Mouse (Mus musculus) small intestine, adult 2 months (tissue): ENCODE data around the gene Ccr8. TPM values are rescaled to one million over a fixed set of nuclear protein-coding genes. Genes with fewer than 3 reads are reported as not detected.
"Not testable (repeated sequence)": the region's sequence is repeated elsewhere in the genome, so short reads cannot be mapped to it uniquely, and the experiment has no call there.

ENCODE experiments used
- H3K27ac ChIP-seq: fragments of 200-500 bp; 2 replicates; pipeline ENCODE4 v1.5.1; 2012; ENCODE audit warnings: low read depth, low read length, control low read depth, inconsistent platforms; ENCODE audit not compliant: insufficient read depth
- H3K27me3 ChIP-seq: fragments of 200-500 bp; 2 replicates; pipeline ENCODE4 v1.6.1; 2012; ENCODE audit warnings: mild to moderate bottlenecking, moderate library complexity, low read length, inconsistent platforms; ENCODE audit not compliant: control insufficient read depth, insufficient read depth
- H3K36me3 ChIP-seq: fragments of 200-500 bp; 2 replicates; pipeline ENCODE4 v1.6.1; 2012; ENCODE audit warnings: mild to moderate bottlenecking, low read length, control low read depth, inconsistent platforms; ENCODE audit not compliant: control insufficient read depth, insufficient read depth
- H3K4me1 ChIP-seq: fragments of 200-500 bp; 2 replicates; pipeline ENCODE4 v1.6.1; 2012; ENCODE audit warnings: low read length, inconsistent platforms, mixed read lengths; ENCODE audit not compliant: control insufficient read depth, insufficient read depth, insufficient read length
- H3K4me3 ChIP-seq: fragments of 200-500 bp; 2 replicates; pipeline ENCODE4 v1.5.1; 2012; ENCODE audit warnings: low read depth, mild to moderate bottlenecking, control low read depth, inconsistent platforms, low read length, moderate library complexity
- CTCF ChIP-seq: fragments of 200-500 bp; IDR thresholded peaks from 2 replicates; pipeline ENCODE4 v1.5.1; 2012; ENCODE audit warnings: low read depth, mild to moderate bottlenecking, control low read depth, inconsistent platforms, low read length, moderate library complexity, mixed read lengths; ENCODE audit not compliant: insufficient replicate concordance, insufficient read length; ENCODE audit errors: extremely low read depth
- POLR2A ChIP-seq: fragments of 200-500 bp; IDR thresholded peaks from 2 replicates; pipeline ENCODE4 v1.6.1; 2012; ENCODE audit warnings: low read depth, mild to moderate bottlenecking, control low read depth, inconsistent platforms, low read length, moderate library complexity
- WGBS: fragments of 180-500 bp; shearing (Covaris S2); methylation state at CpG from one replicate; pipeline ENCODE4 v1.1.7; 2018; 5-methylcytosine and 5-hydroxymethylcytosine counted together
- polyA plus RNA-seq: library from polyadenylated mRNA; depleted of rRNA; stranded (reverse); fragments of >200 nt; gene quantifications from 2 replicates; pipeline ENCODE4 v1.2.3, GENCODE M21; 2012

Ccr8 gene
- polyA plus RNA-seq, 1 experiment: 0.25 TPM

GRCm38 (mm10) chr9:120089125-120089524 lies 2.8 kb upstream of the Ccr8 start:
- WGBS: 87% methylated on average over 7 of the region's 7 CpGs
- no peak for TF ChIP-seq POLR2A
- TF ChIP-seq CTCF: no peak
- H3K27ac ChIP-seq: no peak overlapping the region

GRCm38 (mm10) chr9:120091086-120091485 lies 828 bp upstream of the Ccr8 start:
- TF ChIP-seq CTCF (no peak), POLR2A (no peak)
- Histone ChIP-seq H3K4me3 (no peak overlapping the region), H3K27ac (no peak overlapping the region), H3K27me3 (no peaks in the 10 kb centered on the region), H3K4me1 (no peaks in the 10 kb centered on the region), H3K36me3 (no peaks in the 10 kb centered on the region)
- 84% methylated on average over 10 of the region's 10 CpGs for WGBS

More at GRCm38 (mm10) chr9:120089125-120089524, 2.8 kb upstream of the Ccr8 start:
- no peak overlapping the region for H3K4me3 ChIP-seq
- H3K27me3 ChIP-seq: no peaks in the 10 kb centered on the region
- no peaks in the 10 kb centered on the region for H3K36me3 ChIP-seq
- no peaks in the 10 kb centered on the region for H3K4me1 ChIP-seq

- Histone ChIP-seq H3K4me3 (no peak overlapping the region), H3K27ac (no peak overlapping the region), H3K36me3 (no peaks in the 10 kb centered on the region), H3K4me1 (no peaks in the 10 kb centered on the region), H3K27me3 (no peaks in the 10 kb centered on the region)
- TF ChIP-seq POLR2A (no peak), CTCF (no peak)
- WGBS: 87% methylated on average over 13 of the region's 13 CpGs
Measured at GRCm38 (mm10) chr9:120093701-120094100, 1.8 kb downstream of the Ccr8 start.

GRCm38 (mm10) chr9:120095886-120096285 lies 4.0 kb downstream of the Ccr8 start:
- 43% methylated on average over 7 of the region's 7 CpGs for WGBS

GRCm38 (mm10) chr9:120098682-120099081 lies 6.8 kb downstream of the Ccr8 start:
- no peak overlapping the region for H3K27ac ChIP-seq
- TF ChIP-seq POLR2A (no peak), CTCF (peak; percentile 74; the same call in 1 of the 2 replicates)
- WGBS: 23% methylated on average over 7 of the region's 7 CpGs

More at GRCm38 (mm10) chr9:120095886-120096285, 4.0 kb downstream of the Ccr8 start:
- no peak overlapping the region for H3K4me3 ChIP-seq
- H3K27ac ChIP-seq: no peak overlapping the region
- no peaks in the 10 kb centered on the region for H3K27me3 ChIP-seq
- no peaks in the 10 kb centered on the region for H3K4me1 ChIP-seq
- no peak for TF ChIP-seq CTCF
- TF ChIP-seq POLR2A: no peak
- H3K36me3 ChIP-seq: no peaks in the 10 kb centered on the region

GRCm38 (mm10) chr9:120099304-120099703 lies 7.4 kb downstream of the Ccr8 start:
- H3K4me3 ChIP-seq: no peak overlapping the region
- H3K4me1 ChIP-seq: no peaks in the 10 kb centered on the region
- H3K36me3 ChIP-seq: no peaks in the 10 kb centered on the region
- no peaks in the 10 kb centered on the region for H3K27me3 ChIP-seq
- no peak for TF ChIP-seq CTCF
- no peak for TF ChIP-seq POLR2A
- no peak overlapping the region for H3K27ac ChIP-seq
- 87% methylated on average over 8 of the region's 8 CpGs for WGBS

More at GRCm38 (mm10) chr9:120098682-120099081, 6.8 kb downstream of the Ccr8 start:
- no peaks in the 10 kb centered on the region for H3K27me3 ChIP-seq
- H3K36me3 ChIP-seq: no peaks in the 10 kb centered on the region
- no peak overlapping the region for H3K4me3 ChIP-seq
- H3K4me1 ChIP-seq: no peaks in the 10 kb centered on the region

GRCm38 (mm10) chr9:120101165-120101564 lies 9.3 kb downstream of the Ccr8 start:
- no peaks in the 10 kb centered on the region for H3K36me3 ChIP-seq
- H3K4me1 ChIP-seq: no peaks in the 10 kb centered on the region
- 88% methylated on average over 2 of the region's 2 CpGs for WGBS
- TF ChIP-seq CTCF: no peak
- TF ChIP-seq POLR2A: no peak
- H3K27me3 ChIP-seq: no peaks in the 10 kb centered on the region
- no peak overlapping the region for H3K4me3 ChIP-seq
- H3K27ac ChIP-seq: no peak overlapping the region

GRCm38 (mm10) chr9:120108953-120109352 lies 17.0 kb downstream of the Ccr8 start:
- H3K27me3 ChIP-seq, H3K36me3 ChIP-seq, H3K4me1 ChIP-seq, H3K27ac ChIP-seq, H3K4me3 ChIP-seq: not testable (repeated sequence)
- WGBS: 92% methylated on average over 12 of the region's 12 CpGs
